ENCODE assay signal across 19 mouse cellular contexts in genomic region chr11:23065167-23065668, GRCm38 (mm10).
"Had no signal": no experiment of that assay in that cellular context is flagged by ENCODE, and none has a peak within 500 bp of the region (broad histone marks: within the 10 kb centered on the region; RNA-seq: fewer than 3 reads in every experiment).

No protein-coding gene starts in this region.

- DNase-seq: kidney, adult 2 months; kidney, postnatal 10 days; kidney, postnatal 4 days; liver, embryonic 13.5 days; lung, embryonic 14.5 days; retina, postnatal 1 day; right cerebral cortex, postnatal 25 days; spleen, adult 18-20 months; thymus, postnatal 25 days had no signal

- H3K9me3 ChIP-seq: limb, embryonic 10.5 days; limb, embryonic 13.5 days; liver, embryonic 13.5 days; midbrain, embryonic 12.5 days; midbrain, embryonic 15.5 days; neural tube, embryonic 13.5 days; stomach, embryonic 15.5 days had no signal

- H3K4me3 ChIP-seq: limb, embryonic 10.5 days; limb, embryonic 13.5 days; liver, embryonic 13.5 days; midbrain, embryonic 12.5 days; midbrain, embryonic 15.5 days; myocyte; neural tube, embryonic 13.5 days; stomach, embryonic 15.5 days had no signal

- ATAC-seq: intestine, embryonic 16.5 days; lung, postnatal 0 days; midbrain, embryonic 15.5 days had no signal

- H3K9ac ChIP-seq: limb, embryonic 13.5 days; lung, embryonic 14.5 days; midbrain, embryonic 12.5 days; midbrain, embryonic 15.5 days; neural tube, embryonic 13.5 days; stomach, embryonic 15.5 days had no signal

- H3K27me3 ChIP-seq: limb, embryonic 13.5 days; liver, embryonic 13.5 days; midbrain, embryonic 12.5 days; midbrain, embryonic 15.5 days; neural tube, embryonic 13.5 days; stomach, embryonic 15.5 days had no signal

- H3K36me3 ChIP-seq: limb, embryonic 10.5 days; limb, embryonic 13.5 days; liver, embryonic 13.5 days; midbrain, embryonic 12.5 days; midbrain, embryonic 15.5 days; neural tube, embryonic 13.5 days; stomach, embryonic 15.5 days had no signal

- H3K4me2 ChIP-seq: limb, embryonic 13.5 days; liver, embryonic 13.5 days; lung, embryonic 14.5 days; midbrain, embryonic 12.5 days; midbrain, embryonic 15.5 days; neural tube, embryonic 13.5 days; stomach, embryonic 15.5 days had no signal

- H3K27ac ChIP-seq: limb, embryonic 10.5 days; limb, embryonic 13.5 days; liver, embryonic 13.5 days; macrophage; midbrain, embryonic 12.5 days; midbrain, embryonic 15.5 days; neural tube, embryonic 13.5 days; stomach, embryonic 15.5 days had no signal
